Mouse (Mus musculus) ES-E14 (cell line): ENCODE data around the gene Ldlrap1. TPM values are rescaled to one million over a fixed set of nuclear protein-coding genes. Genes with fewer than 3 reads are reported as not detected.

Experiments
- DNase-seq: peaks from one replicate; pipeline ENCODE4 v3.0.0-alpha.2; 2013; ENCODE audit warnings: low read depth, low spot score
- H3K27ac ChIP-seq: 2 replicates; pipeline ENCODE4 v1.5.1; 2012; ENCODE audit warnings: low read depth, mild to moderate bottlenecking, low read length, moderate library complexity, mixed read lengths; ENCODE audit not compliant: poor library complexity, insufficient read depth, severe bottlenecking
- H3K36me3 ChIP-seq: 2 replicates; pipeline ENCODE4 v1.6.1; 2012; ENCODE audit warnings: mild to moderate bottlenecking, low read length, moderate library complexity, mixed read lengths; ENCODE audit not compliant: control insufficient read depth, poor library complexity, insufficient read depth, severe bottlenecking
- H3K4me1 ChIP-seq, 2 experiments: fragments of 150-350 bp in 1 of 2; sonication (generic) in 1 of 2; 2 replicates each; pipeline ENCODE4 v1.6.1; 2012; ENCODE audit warnings: low read length in 2 of 2, mild to moderate bottlenecking in 1 of 2, mixed read lengths in 1 of 2; ENCODE audit not compliant: control insufficient read depth in 2 of 2, insufficient read depth in 2 of 2, poor library complexity in 1 of 2
- H3K4me3 ChIP-seq, 2 experiments: fragments of 150-350 bp in 1 of 2; sonication (generic) in 1 of 2; 2 replicates each; pipeline ENCODE4 v1.5.1; 2012; ENCODE audit warnings: low read length in 2 of 2, low read depth in 1 of 2, mild to moderate bottlenecking in 1 of 2, mixed read lengths in 1 of 2; ENCODE audit not compliant: insufficient read depth in 1 of 2, poor library complexity in 1 of 2, severe bottlenecking in 1 of 2
- H3K9ac ChIP-seq: 2 replicates; pipeline ENCODE4 v1.6.1; 2012; ENCODE audit warnings: low read depth, mild to moderate bottlenecking, low read length, mixed read lengths; ENCODE audit not compliant: poor library complexity, insufficient read depth, severe bottlenecking
- H3K9me3 ChIP-seq: fragments of 150-350 bp; sonication (generic); 2 replicates; pipeline ENCODE4 v1.6.1; 2012; ENCODE audit warnings: low read depth, mild to moderate bottlenecking, low read length; ENCODE audit not compliant: control insufficient read depth, insufficient read depth
- CHD2 ChIP-seq: IDR thresholded peaks from 2 replicates; pipeline ENCODE4 v1.6.1; 2014; ENCODE audit warnings: mild to moderate bottlenecking, low read depth, low read length, inconsistent platforms
- HCFC1 ChIP-seq: IDR thresholded peaks from 2 replicates; pipeline ENCODE4 v1.6.1; 2012; ENCODE audit warnings: low read length, inconsistent platforms, borderline replicate concordance; ENCODE audit not compliant: insufficient read depth
- MAFK ChIP-seq: IDR thresholded peaks from 2 replicates; pipeline ENCODE4 v1.6.1; 2014; ENCODE audit warnings: mild to moderate bottlenecking, low read depth, low read length, inconsistent platforms; ENCODE audit not compliant: insufficient read depth
- ZC3H11A ChIP-seq: IDR thresholded peaks from 2 replicates; pipeline ENCODE4 v1.6.1; 2012; ENCODE audit warnings: low read depth, mild to moderate bottlenecking, inconsistent platforms, low read length, borderline replicate concordance
- ZNF384 ChIP-seq: IDR thresholded peaks from 2 replicates; pipeline ENCODE4 v1.6.1; 2012; ENCODE audit warnings: low read depth, low read length, inconsistent platforms
- in situ Hi-C, 2 experiments: fragments of 600-800 bp; cut with MboI; formaldehyde crosslinking; loops; one replicate each; pipeline ENCODE4 v1.15.1; 2025; ENCODE audit warnings: low sequenced_read_pairs in 2 of 2, inconsistent platforms in 1 of 2; ENCODE audit not compliant: unreplicated experiment in 2 of 2
- total RNA-seq: library from RNA; depleted of rRNA; stranded (reverse); fragments of 300-350 nt; gene quantifications from 2 replicates; pipeline ENCODE4 v1.2.3, GENCODE M21; 2012

Gene Ldlrap1
- total RNA-seq, 1 experiment = 15.0 TPM

DNA sequence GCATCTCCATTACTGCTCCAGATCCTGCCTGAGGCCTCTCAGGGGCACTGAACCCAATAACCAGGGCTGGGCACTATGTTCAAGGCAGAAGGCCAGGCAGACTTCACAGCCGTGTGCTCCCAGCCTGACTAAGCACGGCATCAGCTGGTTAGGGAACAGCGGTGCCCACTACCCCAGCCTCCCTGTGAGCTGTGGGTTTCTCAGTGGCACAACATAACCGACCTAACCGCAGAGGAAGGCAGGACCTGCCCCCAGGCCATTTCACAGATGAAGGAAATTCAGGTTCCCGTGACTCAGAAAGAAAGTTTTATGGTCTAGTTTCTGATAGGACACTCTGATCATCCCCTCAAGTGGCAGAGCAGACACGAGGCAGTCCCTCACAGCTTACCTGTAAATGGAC, 10.9 kb downstream of the Ldlrap1 start:
- Histone ChIP-seq H3K9ac (no peak overlapping the region), H3K9me3 (no peaks in the 10 kb centered on the region), H3K27ac (no peak overlapping the region), H3K4me1 (peaks cover 7 to 28% of the 10 kb centered on the region in 2 experiments; a peak in 3 of 4 replicates), H3K36me3 (peaks cover 6% of the 10 kb centered on the region; the same call in 1 of the 2 replicates), H3K4me3 (no peak overlapping the region)
- DNase-seq = no peak
- TF ChIP-seq HCFC1 = no peak
- TF ChIP-seq ZC3H11A = no peak
- no peak for TF ChIP-seq ZNF384
- no peak for TF ChIP-seq CHD2
- TF ChIP-seq MAFK = no peak
- in situ Hi-C loops = no loop called here

DNA sequence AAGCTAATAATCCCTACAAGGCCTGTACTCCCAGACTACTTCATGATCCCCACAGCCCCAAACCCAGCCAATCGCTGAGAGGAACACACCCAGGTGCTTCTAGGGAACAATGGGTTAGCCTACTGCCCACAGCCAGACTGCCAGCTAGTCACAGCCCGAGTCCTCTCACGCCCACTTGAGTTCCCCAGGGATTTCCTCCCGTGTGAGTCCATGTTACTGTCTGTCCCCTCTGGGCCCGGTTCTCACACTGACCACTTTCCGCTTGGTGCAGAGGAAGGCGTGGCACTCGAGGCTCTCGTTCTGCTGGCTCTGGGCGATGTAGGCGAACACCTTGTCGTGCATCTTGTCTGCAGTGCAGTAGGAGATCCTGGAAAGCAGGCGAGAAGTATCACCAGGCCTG, 12.9 kb downstream of the Ldlrap1 start:
- TF ChIP-seq MAFK (no peak), ZNF384 (no peak), CHD2 (no peak), ZC3H11A (no peak), HCFC1 (no peak)
- Histone ChIP-seq H3K9me3 (no peaks in the 10 kb centered on the region), H3K36me3 (peaks cover 6% of the 10 kb centered on the region; the same call in 1 of the 2 replicates), H3K4me1 (peaks cover 2 to 24% of the 10 kb centered on the region in 2 experiments; a peak in 2 of 4 replicates), H3K4me3 (no peak overlapping the region), H3K27ac (no peak overlapping the region), H3K9ac (no peak overlapping the region)
- in situ Hi-C loops = no loop called here
- no peak for DNase-seq

DNA sequence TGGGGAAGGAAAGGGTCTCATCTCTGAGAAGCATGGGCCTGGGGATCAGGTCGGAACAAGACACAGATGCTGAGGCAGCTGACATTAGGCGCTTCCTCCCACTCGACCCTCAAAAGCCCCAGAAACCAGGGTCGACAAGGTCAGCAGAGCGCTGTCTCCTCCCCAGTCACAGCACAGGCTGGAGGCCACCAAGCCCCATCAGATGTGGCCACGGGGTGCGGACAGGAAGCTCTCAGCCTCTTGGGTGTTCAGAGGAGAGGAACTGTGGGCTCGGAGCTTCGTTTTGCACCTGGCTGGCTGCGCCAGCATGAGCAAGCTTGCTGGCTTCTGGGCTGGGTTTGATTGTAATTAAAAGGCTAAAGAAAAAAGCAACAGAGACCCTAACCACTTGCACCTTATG, 13.5 kb downstream of the Ldlrap1 start:
- Histone ChIP-seq H3K9ac (no peak overlapping the region), H3K4me1 (peaks cover 2 to 29% of the 10 kb centered on the region in 2 experiments; a peak in 2 of 4 replicates), H3K9me3 (no peaks in the 10 kb centered on the region), H3K27ac (no peak overlapping the region), H3K36me3 (peaks cover 6% of the 10 kb centered on the region; the same call in 1 of the 2 replicates), H3K4me3 (no peak overlapping the region)
- no peak for TF ChIP-seq ZNF384
- no peak for TF ChIP-seq HCFC1
- TF ChIP-seq ZC3H11A = no peak
- TF ChIP-seq CHD2 = no peak
- no peak for TF ChIP-seq MAFK
- in situ Hi-C loops = no loop called here
- DNase-seq = no peak

DNA sequence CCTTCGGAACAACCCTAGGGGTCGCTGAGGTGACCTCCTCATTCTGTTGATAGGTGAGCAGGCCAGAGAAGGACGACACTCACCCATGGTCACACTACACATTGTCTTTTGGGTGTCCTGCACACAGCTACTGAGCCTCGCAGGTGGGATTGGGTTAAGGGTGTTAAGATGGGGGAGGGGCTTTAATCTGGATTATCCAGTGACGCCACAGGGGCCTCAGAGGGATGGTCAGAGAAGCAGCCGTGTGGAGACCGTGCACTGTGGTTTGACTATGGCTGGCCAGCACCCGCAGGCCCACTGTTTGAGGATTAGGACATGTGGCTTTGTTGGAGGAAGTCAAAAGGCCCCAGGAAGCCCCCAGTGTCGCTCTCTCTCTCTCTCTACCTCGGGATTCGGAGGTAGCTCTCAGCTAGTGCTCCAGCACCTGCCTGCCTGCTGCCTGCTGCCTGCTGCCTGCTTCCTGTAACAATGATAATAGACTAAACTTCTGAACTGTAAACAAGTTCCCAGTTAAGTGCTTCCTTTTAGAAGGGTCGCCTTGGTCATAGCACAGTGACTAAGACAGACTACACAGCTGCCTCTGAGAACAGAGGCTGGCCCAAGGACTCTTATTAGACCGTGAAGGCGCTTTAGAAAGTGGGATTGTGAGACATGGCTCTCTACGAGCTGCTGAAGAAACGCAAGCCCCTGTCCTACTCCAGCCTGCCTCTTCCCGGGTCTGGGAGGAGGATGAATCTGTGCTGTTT, 14.1 kb downstream of the Ldlrap1 start:
- Histone ChIP-seq H3K36me3 (peaks cover 8% of the 10 kb centered on the region; the same call in 1 of the 2 replicates), H3K27ac (no peak overlapping the region), H3K9me3 (no peaks in the 10 kb centered on the region), H3K4me3 (no peak overlapping the region), H3K4me1 (peaks cover 2 to 28% of the 10 kb centered on the region in 2 experiments; a peak in 2 of 4 replicates), H3K9ac (no peak overlapping the region)
- no peak for DNase-seq
- no peak for TF ChIP-seq MAFK
- no peak for TF ChIP-seq CHD2
- TF ChIP-seq ZNF384 = no peak
- no peak for TF ChIP-seq ZC3H11A
- no peak for TF ChIP-seq HCFC1
- in situ Hi-C loops = no loop called here
